Mouse (Mus musculus): ENCODE measurements around the gene Stum. TPM values are rescaled to one million over a fixed set of nuclear protein-coding genes. Genes with fewer than 3 reads are reported as not detected.

The Stum gene
- total RNA-seq, 2 experiments from 2014 or later = 298 to 309 TPM

DNA sequence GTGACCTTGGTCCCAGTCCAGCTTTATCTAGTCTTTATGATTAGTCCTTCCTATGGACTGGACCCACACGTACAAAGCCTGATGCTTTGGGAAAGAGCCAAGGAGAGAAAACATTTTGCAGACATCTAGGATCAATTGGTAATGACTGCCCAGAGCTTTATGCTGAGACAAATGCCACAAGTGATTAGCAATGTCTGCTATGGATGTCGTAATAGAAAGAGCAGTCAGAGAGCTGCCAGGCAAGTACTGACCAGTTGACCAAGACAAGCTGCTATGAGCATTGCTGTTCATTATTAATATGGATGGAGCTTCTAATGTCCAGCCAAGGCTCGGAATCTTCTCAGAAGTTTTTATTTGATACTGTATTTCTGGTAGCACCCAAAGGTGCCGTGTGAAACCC, 43.8 kb downstream of the Stum start:
- TF ChIP-seq CTCF (conservative IDR thresholded peaks at IDR 0.05) = no peak
- no peak for DNase-seq (ENCODE audit: low spot score in 2 of 2)
- Histone ChIP-seq H3K4me3 (no peak overlapping the region), H3K27ac (no peak overlapping the region)

DNA sequence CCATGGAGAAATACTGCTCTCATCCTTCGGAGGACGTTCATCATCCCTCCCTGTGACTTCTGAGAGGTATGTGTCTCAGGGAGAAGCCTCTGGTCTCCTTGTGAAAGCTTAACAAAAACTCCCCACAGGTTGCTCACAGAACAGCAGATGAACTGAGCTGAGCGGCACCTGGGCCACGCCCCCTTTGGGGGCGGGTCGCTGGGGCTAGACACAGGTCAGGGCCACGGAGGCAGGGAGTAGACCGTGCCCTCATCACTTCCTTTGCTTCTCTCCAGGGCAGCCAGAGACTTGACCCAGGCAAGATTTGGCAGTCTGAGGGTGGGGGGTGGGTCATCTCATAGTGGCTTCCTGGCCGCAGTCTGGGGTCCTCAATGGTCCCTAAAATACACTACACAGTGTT, 48.4 kb downstream of the Stum start:
- peak overlapping the region; percentile 75 for H3K27ac ChIP-seq
- no peak overlapping the region for H3K4me3 ChIP-seq
- TF ChIP-seq CTCF (conservative IDR thresholded peaks at IDR 0.05) = no peak
- DNase-seq (ENCODE audit: low spot score in 2 of 2) = no peak

DNA sequence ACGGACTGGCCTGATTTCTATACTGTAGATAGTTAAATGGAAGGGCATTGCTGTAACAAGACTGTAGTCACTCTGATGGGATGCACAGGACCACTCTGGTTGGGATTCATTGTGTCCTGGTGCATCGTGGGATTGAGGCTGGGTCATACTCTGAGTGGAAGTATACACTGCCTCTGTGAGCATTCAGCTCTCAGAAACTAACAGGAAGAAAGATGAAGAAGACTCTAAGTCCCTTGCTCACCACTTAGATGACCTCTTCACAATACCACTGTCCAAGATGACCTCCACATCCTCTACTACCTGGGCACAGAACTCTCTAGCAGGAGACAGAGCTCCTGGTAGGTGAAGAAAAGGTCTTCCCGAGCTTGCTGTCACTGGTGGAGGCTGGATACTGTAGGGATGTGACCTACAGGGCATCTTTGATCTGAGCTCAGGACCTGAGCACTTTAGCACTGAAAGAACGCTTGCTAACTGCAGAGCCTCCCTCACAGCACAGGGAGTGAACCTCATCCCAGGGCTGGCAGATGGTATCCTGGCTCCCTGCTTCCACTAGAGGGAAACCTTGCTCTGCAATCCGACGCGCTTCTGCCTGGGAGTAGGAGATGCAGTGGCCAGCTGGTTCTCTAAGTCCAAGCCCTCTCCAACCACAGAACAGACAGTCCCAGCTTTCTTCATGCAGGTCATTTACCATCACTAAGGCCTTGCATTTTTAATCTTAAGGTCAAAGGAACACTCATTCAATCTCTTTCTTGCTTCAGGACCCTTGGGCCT, 49.3 kb downstream of the Stum start:
- H3K27ac ChIP-seq = peak overlapping the region; percentile 75
- peak; percentile 70 to 74 for DNase-seq (ENCODE audit: low spot score in 2 of 2)
- TF ChIP-seq CTCF (conservative IDR thresholded peaks at IDR 0.05) = peak; percentile 91
- H3K4me3 ChIP-seq = no peak overlapping the region

DNA sequence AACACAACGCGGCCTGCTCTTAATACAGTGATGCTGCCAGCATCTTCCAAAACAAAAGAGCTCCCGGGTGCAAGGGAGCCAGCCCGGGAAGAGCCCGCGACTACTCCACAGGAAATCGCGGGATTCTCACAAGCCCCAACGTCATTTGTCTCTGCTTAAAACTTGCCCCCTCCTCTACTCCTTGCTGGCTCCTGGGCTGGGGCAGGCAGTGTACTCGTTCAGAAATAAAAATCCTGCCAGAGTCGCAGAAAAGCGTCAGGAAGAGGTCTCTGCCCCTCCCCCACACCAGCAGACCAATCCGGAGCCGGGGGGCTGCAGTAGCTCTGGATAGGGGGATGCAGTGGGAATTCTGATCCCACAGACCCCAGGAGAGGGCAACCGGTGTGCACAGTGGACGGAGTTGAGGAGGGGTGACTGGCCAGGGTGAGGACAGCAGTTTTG, 50.2 kb downstream of the Stum start:
- TF ChIP-seq CTCF (conservative IDR thresholded peaks at IDR 0.05) = no peak
- H3K4me3 ChIP-seq = peak overlapping the region; percentile 21; the same call in 1 of the 2 replicates
- DNase-seq (ENCODE audit: low spot score in 2 of 2) = no peak
- H3K27ac ChIP-seq = peak overlapping the region; percentile 75

DNA sequence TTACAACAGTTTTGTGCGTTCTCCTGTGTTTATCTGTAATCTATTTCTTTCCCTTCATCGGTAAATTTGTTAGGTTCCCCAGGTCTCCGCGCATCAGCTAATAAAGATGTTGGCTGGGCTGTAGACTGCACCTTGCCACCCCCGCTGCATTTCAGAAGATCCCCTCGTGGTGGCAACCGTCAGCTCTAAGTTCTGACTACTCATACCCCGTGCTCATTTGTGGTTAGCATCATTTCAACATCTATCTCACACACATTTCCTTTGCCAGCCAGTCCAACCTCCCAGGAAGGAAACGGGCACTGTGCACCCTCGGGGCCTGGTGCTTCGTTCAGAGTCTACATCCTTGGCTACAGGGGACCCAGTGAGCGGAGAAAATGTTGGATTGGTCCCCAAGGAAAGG, 51.5 kb downstream of the Stum start:
- TF ChIP-seq CTCF (conservative IDR thresholded peaks at IDR 0.05) = peak; percentile 64
- peak in 1 of 2 experiments; percentile 32 for DNase-seq (ENCODE audit: low spot score in 2 of 2)
- no peak overlapping the region for H3K4me3 ChIP-seq
- peak overlapping the region; percentile 52; the same call in 1 of the 2 replicates for H3K27ac ChIP-seq

DNA sequence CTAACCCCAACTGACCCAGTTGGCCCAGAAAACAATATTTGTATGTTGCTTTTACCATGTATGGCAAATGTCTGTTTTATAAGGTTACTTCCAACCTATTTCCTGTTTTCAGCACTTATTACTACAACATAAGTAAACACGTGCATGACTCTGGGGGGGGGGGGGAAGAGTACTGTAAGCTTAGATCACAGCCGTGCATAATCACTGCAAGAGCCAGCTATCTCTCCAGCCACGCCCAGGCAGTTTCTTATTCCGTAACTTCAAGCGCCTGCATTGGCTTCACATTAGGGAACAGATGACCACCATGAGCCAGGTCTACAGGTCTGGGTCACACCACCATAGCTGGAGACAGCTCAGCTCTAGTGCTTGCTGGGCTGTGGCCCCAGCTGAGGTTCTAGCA, 53.5 kb downstream of the Stum start:
- TF ChIP-seq CTCF (conservative IDR thresholded peaks at IDR 0.05) = no peak
- DNase-seq (ENCODE audit: low spot score in 2 of 2) = no peak
- H3K4me3 ChIP-seq = no peak overlapping the region
- 0 out of 2 replicates have a peak overlapping the region, but pooled peaks have one; percentile 32 for H3K27ac ChIP-seq

DNA sequence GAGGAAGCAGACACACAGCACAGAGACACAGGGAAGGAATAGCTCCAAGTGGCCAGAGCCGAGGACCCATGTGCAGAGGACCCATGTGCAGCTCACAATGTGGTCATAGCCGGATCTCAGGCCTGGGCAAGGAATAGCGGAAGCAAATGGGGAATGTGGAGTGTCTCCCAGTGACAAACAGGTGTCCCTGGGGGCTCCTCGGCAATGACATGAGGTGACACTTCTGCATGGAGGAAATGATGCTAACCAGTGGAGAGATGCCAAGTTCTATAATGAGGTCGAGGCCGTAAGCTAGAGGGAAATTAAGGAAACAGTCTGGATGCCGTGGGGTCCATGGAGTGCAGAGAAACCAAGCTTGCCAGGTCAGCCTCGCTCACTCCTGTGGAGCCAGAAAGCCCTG, 54.4 kb downstream of the Stum start:
- TF ChIP-seq CTCF (conservative IDR thresholded peaks at IDR 0.05) = no peak
- DNase-seq (ENCODE audit: low spot score in 2 of 2) = no peak
- H3K4me3 ChIP-seq = no peak overlapping the region

DNA sequence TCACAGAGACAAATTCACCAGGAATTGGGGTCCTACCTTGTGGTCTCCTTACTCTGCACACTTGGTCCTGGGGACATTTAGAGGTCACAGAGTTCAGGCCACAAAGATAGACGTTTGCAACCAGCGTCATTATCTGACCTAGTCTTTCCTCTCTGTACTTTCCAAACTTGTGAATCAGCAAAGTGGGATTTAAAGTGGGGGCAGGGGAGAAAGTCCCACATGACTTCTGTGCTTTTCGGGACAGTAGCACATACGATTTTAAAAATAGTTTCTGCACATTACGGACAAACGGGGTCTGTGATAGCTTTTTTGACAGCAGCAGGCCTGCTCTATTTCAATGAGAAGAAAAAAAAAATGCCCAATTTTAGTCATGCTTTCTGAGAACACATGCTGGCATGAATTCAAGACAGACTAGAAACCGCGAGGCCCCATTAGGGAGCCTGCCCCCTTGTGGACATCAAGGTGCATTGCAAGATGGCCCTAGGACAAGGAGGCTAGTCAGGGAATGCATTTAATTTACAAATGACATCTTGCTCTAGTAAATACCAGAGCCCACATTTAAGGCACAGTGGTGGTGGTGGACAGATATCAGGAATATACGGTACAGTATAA, 55.1 kb downstream of the Stum start:
- peak overlapping the region; percentile 80 for H3K27ac ChIP-seq
- TF ChIP-seq CTCF (conservative IDR thresholded peaks at IDR 0.05) = peak; percentile 100
- DNase-seq (ENCODE audit: low spot score in 2 of 2) = peak; percentile 69 to 81

More for the DNA sequence above, 54.4 kb downstream of the Stum start:
- peak overlapping the region; percentile 80 for H3K27ac ChIP-seq

DNA sequence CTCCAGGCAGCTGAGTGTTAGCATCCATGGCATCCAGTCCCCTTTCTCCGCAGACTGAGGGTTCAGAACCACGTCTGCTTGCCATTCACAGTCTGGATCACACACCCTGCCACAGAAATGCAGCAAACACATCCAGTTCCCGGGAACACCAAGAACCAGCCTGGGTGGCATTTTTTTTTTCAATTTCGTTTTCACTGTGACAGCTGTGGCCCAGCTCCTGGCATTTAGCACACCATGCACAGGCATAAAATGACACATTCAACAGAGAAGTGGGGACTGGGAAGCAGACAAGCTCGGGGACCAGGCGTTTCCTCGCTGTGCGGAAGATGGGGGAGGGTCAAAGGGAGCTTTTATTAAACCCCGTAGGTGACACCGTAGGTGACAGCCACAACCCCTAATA, 55.6 kb downstream of the Stum start:
- H3K27ac ChIP-seq = peak overlapping the region; percentile 80
- peak; percentile 70 to 72 for DNase-seq (ENCODE audit: low spot score in 2 of 2)
- TF ChIP-seq CTCF (conservative IDR thresholded peaks at IDR 0.05) = no peak
- no peak overlapping the region; the same call in 1 of the 2 replicates for H3K4me3 ChIP-seq

More for the DNA sequence above, 55.1 kb downstream of the Stum start:
- no peak overlapping the region; the same call in 1 of the 2 replicates for H3K4me3 ChIP-seq

DNA sequence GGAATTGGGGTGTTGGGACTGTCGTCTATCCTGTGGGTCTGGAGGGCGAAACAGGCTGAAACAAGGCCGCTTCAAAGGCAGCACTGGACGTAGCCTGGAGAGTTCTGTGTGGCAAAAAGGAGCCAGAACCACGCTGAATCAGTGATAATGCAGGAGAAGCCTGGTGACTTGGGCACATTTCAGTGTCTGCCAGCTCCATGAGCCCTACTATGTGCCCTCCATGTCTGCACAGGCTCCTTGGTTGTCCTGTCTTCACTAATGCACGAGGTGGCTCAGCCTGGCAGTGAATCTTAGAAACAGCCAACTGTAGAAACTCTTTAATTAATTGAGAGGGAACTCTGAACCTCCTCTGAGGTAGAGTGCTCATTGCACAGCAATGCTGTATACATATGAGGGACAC, 56.9 kb downstream of the Stum start:
- no peak overlapping the region for H3K4me3 ChIP-seq
- no peak overlapping the region; the same call in 1 of the 2 replicates for H3K27ac ChIP-seq
- no peak for TF ChIP-seq CTCF (conservative IDR thresholded peaks at IDR 0.05)
- DNase-seq (ENCODE audit: low spot score in 2 of 2) = no peak

DNA sequence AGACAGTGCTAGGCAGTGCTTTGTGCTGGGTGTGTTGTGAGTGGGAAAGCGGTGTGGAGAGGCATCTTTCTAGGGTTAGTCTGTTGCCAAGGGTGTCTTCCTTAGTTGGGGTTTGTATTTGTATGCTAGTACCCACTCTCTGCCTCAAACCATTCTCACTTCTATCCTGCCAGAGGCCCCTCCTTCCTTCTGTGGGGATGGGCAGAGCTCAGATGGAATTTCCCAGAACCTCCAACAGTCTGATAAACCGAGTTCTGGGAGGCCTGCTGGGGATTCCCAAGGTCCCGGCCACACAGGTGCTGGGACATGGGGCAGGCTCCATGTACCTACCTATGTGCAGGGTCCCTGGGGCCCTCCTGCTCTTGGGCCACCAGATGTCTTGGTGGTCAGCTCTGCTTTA, 59.4 kb downstream of the Stum start:
- H3K4me3 ChIP-seq = no peak overlapping the region
- no peak for TF ChIP-seq CTCF (conservative IDR thresholded peaks at IDR 0.05)
- peak overlapping the region; percentile 18; the same call in 1 of the 2 replicates for H3K27ac ChIP-seq
- DNase-seq (ENCODE audit: low spot score in 2 of 2) = no peak

DNA sequence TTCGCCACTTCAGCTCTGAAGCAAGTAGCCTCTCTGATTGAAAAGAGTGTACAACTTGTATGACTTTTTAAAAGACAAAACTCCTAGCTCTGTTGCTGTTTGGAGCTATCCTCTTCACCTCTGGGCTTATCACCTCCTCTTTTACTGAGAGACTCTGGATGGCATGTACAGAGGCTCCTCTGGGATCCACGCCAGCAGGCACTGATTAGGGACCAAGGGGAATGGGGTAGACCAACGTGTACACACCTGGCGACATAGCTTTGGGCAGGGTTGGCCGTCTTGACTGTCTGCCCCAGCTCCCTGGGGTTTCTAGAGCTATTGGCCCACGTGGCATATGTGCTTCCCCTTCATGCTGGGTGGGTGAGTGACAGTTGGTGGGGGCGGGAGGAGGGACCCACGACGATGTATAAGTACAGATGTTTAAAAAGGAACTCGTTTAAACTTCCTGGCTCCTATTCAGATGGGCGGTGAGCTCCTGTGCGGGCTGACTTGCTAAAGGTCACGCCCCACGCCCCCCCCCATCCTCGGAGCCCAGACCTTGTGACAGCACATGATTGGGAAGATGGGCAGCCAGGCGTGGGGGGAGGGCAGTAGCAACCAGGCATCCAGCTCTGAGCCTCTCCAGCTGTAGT, 60.2 kb downstream of the Stum start:
- DNase-seq (ENCODE audit: low spot score in 2 of 2) = no peak
- no peak for TF ChIP-seq CTCF (conservative IDR thresholded peaks at IDR 0.05)
- Histone ChIP-seq H3K4me3 (no peak overlapping the region), H3K27ac (peak overlapping the region; percentile 59; the same call in 1 of the 2 replicates)
